Mouse (Mus musculus) spleen, adult 2 months (tissue): ENCODE results near the gene Tmem108.

ENCODE experiments used
- CTCF ChIP-seq: fragments of 200-500 bp; IDR thresholded peaks from 2 replicates; pipeline ENCODE4 v1.5.1; 2011; ENCODE audit warnings: mild to moderate bottlenecking, inconsistent platforms; ENCODE audit not compliant: insufficient read depth, insufficient read length, insufficient replicate concordance; ENCODE audit errors: extremely low read depth
- POLR2A ChIP-seq: fragments of 200-500 bp; IDR thresholded peaks from 2 replicates; pipeline ENCODE4 v1.6.1; 2011; ENCODE audit warnings: low read depth, low read length, inconsistent platforms

DNA sequence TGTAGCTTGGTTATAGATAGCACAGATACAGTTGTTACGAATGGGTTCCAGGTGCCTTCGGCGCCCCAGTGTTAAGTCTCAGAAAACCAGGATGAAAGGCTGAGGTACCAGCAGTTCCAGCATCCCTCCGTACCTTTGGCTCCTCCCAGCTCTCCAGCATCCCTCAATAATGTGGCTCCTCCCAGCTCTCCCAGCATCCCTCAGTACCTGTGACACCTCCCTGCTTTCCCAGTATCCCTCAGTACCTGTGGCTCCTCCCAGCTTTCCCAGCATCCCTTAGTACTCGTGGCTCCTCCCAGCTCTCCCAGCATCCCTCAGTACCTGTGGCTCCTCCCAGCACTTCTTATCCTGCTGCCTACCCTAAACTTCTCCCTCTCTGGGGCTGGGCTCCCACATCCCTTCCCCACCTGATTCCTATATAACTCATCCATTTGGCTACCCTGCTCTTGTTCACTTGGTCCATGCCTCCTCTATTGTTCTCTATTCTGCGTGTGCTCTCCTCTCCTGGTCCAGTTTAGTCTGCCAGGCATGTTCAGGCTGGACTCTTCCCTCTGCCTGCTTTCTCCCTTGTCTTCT is 225.5 kb downstream of the Tmem108 start:
- no peak for TF ChIP-seq POLR2A
- no peak for TF ChIP-seq CTCF
